Mouse (Mus musculus) kidney, embryonic 15.5 days (tissue): ENCODE measurements around the gene Plin2. TPM values are rescaled to one million over a fixed set of nuclear protein-coding genes. Genes with fewer than 3 reads are reported as not detected.
A peak's percentile ranks its signal among the peaks of the same experiment; 100 is the strongest.
"Not testable (repeated sequence)": the region's sequence is repeated elsewhere in the genome, so short reads cannot be mapped to it uniquely, and the experiment has no call there.

Experiments used
- ATAC-seq: fragments of 200-750 bp; cut with Nextera tagmentation; replicated peaks from 2 replicates; pipeline ENCODE4 v1.8.0; 2017; ENCODE audit warnings: moderate TSS enrichment; ENCODE audit not compliant: low FRiP score
- H3K27ac ChIP-seq: fragments of 300-500 bp; sonication (generic); 2 replicates; pipeline ENCODE4 v1.5.1; 2015; ENCODE audit warnings: mild to moderate bottlenecking, inconsistent platforms
- H3K27me3 ChIP-seq: fragments of 300-500 bp; sonication (generic); 2 replicates; pipeline ENCODE4 v1.6.1; 2015; ENCODE audit warnings: inconsistent platforms
- H3K36me3 ChIP-seq: fragments of 300-500 bp; sonication (generic); 2 replicates; pipeline ENCODE4 v1.6.1; 2015; ENCODE audit warnings: inconsistent platforms
- H3K4me1 ChIP-seq: fragments of 300-500 bp; sonication (generic); 2 replicates; pipeline ENCODE4 v1.6.1; 2015; ENCODE audit warnings: inconsistent platforms
- H3K4me2 ChIP-seq: fragments of 300-500 bp; sonication (generic); 2 replicates; pipeline ENCODE4 v1.6.1; 2015; ENCODE audit warnings: moderate library complexity, mild to moderate bottlenecking, inconsistent platforms
- H3K4me3 ChIP-seq: fragments of 300-500 bp; sonication (generic); replicated peaks from 2 replicates; pipeline ENCODE4 v1.5.1; 2015; ENCODE audit warnings: mild to moderate bottlenecking, inconsistent platforms
- H3K9ac ChIP-seq: fragments of 300-500 bp; sonication (generic); 2 replicates; pipeline ENCODE4 v1.6.1; 2015; ENCODE audit warnings: mild to moderate bottlenecking, inconsistent platforms
- H3K9me3 ChIP-seq: fragments of 300-500 bp; sonication (generic); replicated peaks from 2 replicates; pipeline ENCODE4 v1.6.1; 2016; ENCODE audit warnings: inconsistent platforms
- WGBS: fragments of 180-500 bp; shearing (Covaris S2); methylation state at CpG from one replicate; pipeline ENCODE4 v1.1.7; 2015; ENCODE audit warnings: mixed read lengths; 5-methylcytosine and 5-hydroxymethylcytosine counted together
- polyA plus RNA-seq: library from polyadenylated mRNA; unstranded; fragments of >200 nt; fragmentation: Nextera tagmentation; extraction: Ambion mirVana; gene quantifications from 2 replicates; pipeline ENCODE4 v1.2.1, GENCODE M21; 2015

The Plin2 gene
- polyA plus RNA-seq, 1 experiment from 2014 or later, result 70.8 TPM

GRCm38 (mm10) chr4:86679686-86680085 is 9.8 kb upstream of the Plin2 start:
- WGBS, result 93% methylated on average over 2 of the region's 2 CpGs
- H3K36me3 ChIP-seq, result no peaks in the 10 kb centered on the region
- H3K4me3 ChIP-seq, result no peak overlapping the region
- no peak overlapping the region for H3K27ac ChIP-seq
- H3K27me3 ChIP-seq, result no peaks in the 10 kb centered on the region
- H3K4me1 ChIP-seq, result no peaks in the 10 kb centered on the region
- no peak overlapping the region for H3K9ac ChIP-seq
- no peak overlapping the region for H3K4me2 ChIP-seq
- no peak for ATAC-seq
- H3K9me3 ChIP-seq, result no peaks in the 10 kb centered on the region

- Histone ChIP-seq H3K4me2 (no peak overlapping the region), H3K36me3 (no peaks in the 10 kb centered on the region), H3K4me1 (0 out of 2 replicates have a peak, but pooled peaks cover 2% of the 10 kb centered on the region), H3K4me3 (no peak overlapping the region), H3K27me3 (no peaks in the 10 kb centered on the region), H3K27ac (no peak overlapping the region), H3K9me3 (no peaks in the 10 kb centered on the region), H3K9ac (no peak overlapping the region)
- ATAC-seq, result no peak
Measured at GRCm38 (mm10) chr4:86676756-86677155, 6.9 kb upstream of the Plin2 start.

DNA sequence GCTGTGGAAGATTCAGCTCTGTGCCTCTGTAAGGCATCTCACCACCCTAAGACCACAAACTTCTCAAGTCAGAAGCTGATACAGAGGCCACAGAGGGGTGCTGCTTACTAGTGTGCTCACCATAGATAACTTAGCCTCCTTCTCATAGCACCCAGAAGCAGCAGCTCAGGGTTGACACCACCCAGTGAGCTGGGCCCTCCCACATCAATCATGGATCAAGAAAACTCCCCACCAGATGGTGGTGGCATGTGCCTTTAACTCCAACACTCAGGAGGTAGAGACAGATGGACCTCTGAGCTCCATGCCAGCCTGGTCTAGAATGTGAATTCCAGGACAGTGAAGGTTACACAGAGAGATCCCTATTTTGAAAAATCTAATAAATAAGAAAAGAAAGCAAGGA is 4.9 kb upstream of the Plin2 start:
- not testable (repeated sequence) for H3K4me3 ChIP-seq, H3K4me1 ChIP-seq, H3K27me3 ChIP-seq, H3K9ac ChIP-seq, H3K36me3 ChIP-seq, H3K4me2 ChIP-seq, H3K9me3 ChIP-seq, H3K27ac ChIP-seq
- ATAC-seq, result peak; percentile 61; the same call in 1 of the 2 replicates

DNA sequence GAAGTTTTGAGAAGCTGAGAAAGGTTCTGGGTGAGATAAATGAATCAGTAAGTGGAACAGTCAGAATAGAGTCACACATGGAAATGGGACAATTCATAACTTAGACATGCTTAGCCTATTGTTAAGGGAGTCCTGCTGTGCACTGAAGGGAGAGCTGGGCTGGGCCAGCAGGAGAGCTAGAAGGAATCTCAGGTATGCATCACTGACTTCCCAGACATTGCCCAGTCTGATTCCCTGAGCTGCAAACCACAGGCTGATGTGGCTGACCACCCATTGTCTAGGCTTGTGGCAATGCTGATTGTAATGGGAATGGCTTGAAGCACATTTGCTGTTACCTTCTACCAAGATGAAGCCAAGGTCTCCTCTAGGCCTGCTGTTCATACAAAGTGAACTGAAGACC is 4.3 kb upstream of the Plin2 start:
- not testable (repeated sequence) for H3K4me1 ChIP-seq, H3K27me3 ChIP-seq, H3K9me3 ChIP-seq, H3K36me3 ChIP-seq, ATAC-seq, H3K4me3 ChIP-seq, H3K27ac ChIP-seq, H3K9ac ChIP-seq, H3K4me2 ChIP-seq

DNA sequence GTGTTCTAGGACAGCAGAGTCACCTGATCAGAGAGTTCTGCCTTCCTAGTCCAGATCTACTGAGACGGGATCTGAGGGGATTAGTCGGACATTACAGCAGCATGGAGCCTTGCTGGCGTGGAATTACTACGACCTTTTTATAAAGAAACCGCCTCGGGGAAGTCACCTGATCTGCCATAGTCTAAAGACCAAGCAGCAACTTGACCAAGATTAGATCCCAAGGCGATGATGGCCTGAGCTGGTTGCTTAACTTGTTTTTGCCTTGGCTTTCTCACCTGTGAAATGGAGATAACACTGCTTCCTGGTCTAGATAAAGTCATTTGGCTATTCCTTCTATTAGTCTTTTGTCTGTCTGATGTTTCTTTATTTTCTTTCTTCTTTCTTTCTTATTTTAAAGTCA is 2.6 kb upstream of the Plin2 start:
- Histone ChIP-seq H3K4me1 (peaks cover 17% of the 10 kb centered on the region), H3K27me3 (no peaks in the 10 kb centered on the region), H3K4me3 (no peak overlapping the region), H3K4me2 (no peak overlapping the region), H3K9ac (no peak overlapping the region), H3K9me3 (no peaks in the 10 kb centered on the region), H3K36me3 (peaks cover 9% of the 10 kb centered on the region; the same call in 1 of the 2 replicates), H3K27ac (no peak overlapping the region)
- WGBS, result 77% methylated on average over 7 of the region's 7 CpGs
- ATAC-seq, result no peak

GRCm38 (mm10) chr4:86671803-86672202 is 1.9 kb upstream of the Plin2 start:
- peaks cover 10% of the 10 kb centered on the region; the same call in 1 of the 2 replicates for H3K36me3 ChIP-seq
- H3K4me2 ChIP-seq, result no peak overlapping the region
- H3K9me3 ChIP-seq, result no peaks in the 10 kb centered on the region
- no peak overlapping the region for H3K4me3 ChIP-seq
- peaks cover 17% of the 10 kb centered on the region for H3K4me1 ChIP-seq
- no peak for ATAC-seq
- H3K27me3 ChIP-seq, result no peaks in the 10 kb centered on the region
- H3K27ac ChIP-seq, result no peak overlapping the region
- WGBS, result 26% methylated on average over 3 of the region's 3 CpGs
- H3K9ac ChIP-seq, result no peak overlapping the region

DNA sequence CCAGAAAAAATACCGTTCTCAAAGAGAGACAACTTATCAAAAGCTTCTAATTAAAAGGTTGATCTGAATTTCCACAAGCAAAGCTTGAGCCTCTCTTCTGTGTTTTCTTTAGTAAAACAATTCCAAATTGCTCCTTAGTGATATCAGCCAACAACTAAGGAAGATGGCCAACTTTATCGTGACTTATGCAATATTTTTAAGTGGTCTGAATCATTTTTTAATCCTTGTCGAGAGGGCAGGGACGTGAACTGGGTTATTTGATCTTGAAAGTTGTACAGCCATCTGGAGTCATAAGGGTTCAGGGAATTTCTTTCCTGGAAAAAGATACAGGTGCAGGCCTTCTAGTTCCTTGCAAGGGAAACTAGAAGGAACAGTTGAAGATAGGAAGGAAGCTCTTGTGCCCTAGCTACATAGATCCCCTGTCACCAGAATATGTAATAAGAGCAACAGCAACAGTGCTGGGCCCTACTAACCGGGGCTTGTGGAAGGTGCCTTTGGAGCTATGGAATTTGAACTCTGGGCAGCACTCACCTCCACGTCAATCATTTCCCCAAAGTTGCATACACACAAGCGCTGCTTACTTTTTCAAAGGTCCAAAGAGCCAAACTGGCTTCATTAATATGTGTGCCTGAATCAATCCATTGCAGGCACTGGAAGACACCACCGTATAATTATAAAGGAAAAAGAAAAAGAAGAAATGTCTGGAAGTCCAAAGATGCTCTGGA is 884 bp upstream of the Plin2 start:
- no peak overlapping the region for H3K9ac ChIP-seq
- 0 out of 2 replicates have a peak overlapping the region, but pooled peaks have one; percentile 78 for H3K27ac ChIP-seq

DNA sequence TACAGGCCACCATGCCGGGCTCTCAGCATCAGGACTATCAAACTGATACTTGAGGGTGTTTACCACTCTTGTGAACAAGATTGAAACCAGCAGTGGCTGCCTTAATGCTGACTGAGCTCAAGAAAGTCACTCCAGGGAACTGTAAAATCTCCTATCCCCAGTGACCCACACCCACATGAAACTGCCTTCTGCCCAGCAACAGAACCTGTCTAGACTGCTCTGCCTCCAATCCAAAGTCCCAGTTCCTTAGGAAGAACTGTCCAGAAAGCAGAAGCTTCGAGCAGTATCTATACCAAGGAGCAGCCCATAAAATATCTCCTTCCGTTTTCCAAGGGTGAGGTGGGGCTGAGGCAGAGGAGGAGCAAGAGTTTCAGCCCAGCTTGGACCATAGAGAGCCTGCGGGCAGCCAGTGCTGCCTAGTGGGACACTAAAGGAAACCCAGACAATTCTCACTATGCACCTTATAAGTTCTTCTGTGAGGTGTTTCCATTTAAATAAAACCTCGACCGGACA is 563 bp downstream of the Plin2 start:
- H3K27me3 ChIP-seq, H3K9me3 ChIP-seq: not testable (repeated sequence)
- H3K4me2 ChIP-seq, result peak overlapping the region; percentile 70
- 14% methylated on average over 6 of the region's 6 CpGs for WGBS
- peak overlapping the region; percentile 58 for H3K4me3 ChIP-seq
- peak overlapping the region; percentile 52 for H3K9ac ChIP-seq
- H3K4me1 ChIP-seq, result peaks cover 17% of the 10 kb centered on the region
- H3K27ac ChIP-seq, result peak overlapping the region; percentile 78
- peaks cover 30% of the 10 kb centered on the region for H3K36me3 ChIP-seq
- ATAC-seq, result peak; percentile 92

More for the DNA sequence above, 884 bp upstream of the Plin2 start:
- Histone ChIP-seq H3K4me3 (no peak overlapping the region), H3K36me3 (peaks cover 16% of the 10 kb centered on the region; the same call in 1 of the 2 replicates), H3K4me1 (peaks cover 17% of the 10 kb centered on the region), H3K27me3 (no peaks in the 10 kb centered on the region), H3K9me3 (no peaks in the 10 kb centered on the region), H3K4me2 (peak overlapping the region; percentile 70; the same call in 1 of the 2 replicates)
- WGBS, result 72% methylated on average over 8 of the region's 8 CpGs
- no peak for ATAC-seq

DNA sequence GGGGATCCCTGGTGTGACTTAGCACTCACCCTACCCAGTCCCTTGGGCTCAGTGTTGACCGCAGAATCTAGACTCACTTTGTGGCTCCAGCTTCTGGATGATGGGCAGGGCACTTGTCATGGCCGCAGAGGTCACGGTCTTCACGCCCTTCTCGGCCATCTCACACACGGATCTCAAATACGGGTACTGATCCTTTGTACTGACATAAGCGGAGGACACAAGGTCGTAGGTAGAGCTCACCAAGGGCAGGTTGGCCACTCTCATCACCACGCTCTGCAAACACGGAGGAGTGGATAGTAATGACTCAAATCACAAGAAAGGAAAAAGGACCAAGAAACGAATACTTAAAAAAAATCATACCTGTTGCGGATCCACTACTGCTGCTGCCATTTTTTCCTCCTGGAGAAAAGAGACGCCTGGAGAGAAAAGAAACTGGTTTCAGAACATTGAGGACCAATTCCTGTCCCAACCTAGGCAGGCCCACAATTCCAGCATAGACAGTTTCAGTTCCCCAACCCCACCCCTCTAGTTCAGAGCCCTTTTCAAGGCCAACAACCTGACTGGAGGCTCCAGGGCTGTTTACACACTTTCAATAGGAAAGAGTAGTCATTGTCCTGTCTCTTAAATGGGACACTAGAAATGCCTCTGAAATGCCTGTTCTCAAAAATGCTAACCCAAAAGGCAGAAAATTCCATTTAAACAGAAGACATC is 1.4 kb downstream of the Plin2 start:
- Histone ChIP-seq H3K4me1 (peaks cover 17% of the 10 kb centered on the region), H3K4me2 (peak overlapping the region; percentile 70), H3K4me3 (peak overlapping the region; percentile 58), H3K9ac (no peak overlapping the region), H3K36me3 (peaks cover 36% of the 10 kb centered on the region), H3K9me3 (no peaks in the 10 kb centered on the region), H3K27me3 (no peaks in the 10 kb centered on the region), H3K27ac (no peak overlapping the region)
- WGBS, result 93% methylated on average over 14 of the region's 14 CpGs
- ATAC-seq, result no peak

DNA sequence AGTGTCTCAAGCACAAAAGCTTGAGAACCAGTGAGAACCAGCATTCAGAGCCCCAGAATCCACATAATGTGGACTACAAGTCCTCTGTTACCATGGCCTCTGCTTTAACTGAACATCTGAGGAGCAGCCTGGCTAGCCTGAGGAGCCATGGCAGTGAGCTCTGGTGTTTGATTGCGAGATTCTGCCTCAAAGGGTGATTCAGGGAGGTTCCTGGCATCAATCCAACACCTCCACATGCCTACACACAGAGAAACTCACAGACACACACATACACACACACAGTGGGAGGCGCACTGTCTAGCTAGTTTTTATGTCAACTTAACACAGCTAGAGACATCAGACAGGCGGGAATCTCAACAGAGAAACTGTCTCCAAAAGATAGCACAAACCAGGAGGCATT is 4.3 kb downstream of the Plin2 start:
- Histone ChIP-seq H3K4me2 (no peak overlapping the region), H3K9ac (no peak overlapping the region), H3K9me3 (no peaks in the 10 kb centered on the region), H3K4me3 (no peak overlapping the region), H3K27me3 (no peaks in the 10 kb centered on the region), H3K4me1 (peaks cover 14% of the 10 kb centered on the region), H3K27ac (no peak overlapping the region), H3K36me3 (peaks cover 50% of the 10 kb centered on the region)
- no peak for ATAC-seq
- 83% methylated on average over 3 of the region's 3 CpGs for WGBS

- Histone ChIP-seq H3K9ac (no peak overlapping the region), H3K9me3 (no peaks in the 10 kb centered on the region), H3K27ac (no peak overlapping the region), H3K36me3 (peaks cover 67% of the 10 kb centered on the region), H3K27me3 (no peaks in the 10 kb centered on the region), H3K4me3 (no peak overlapping the region), H3K4me1 (peaks cover 5% of the 10 kb centered on the region), H3K4me2 (no peak overlapping the region)
- WGBS, result 75% methylated on average over 4 of the region's 4 CpGs
- no peak for ATAC-seq
Measured at GRCm38 (mm10) chr4:86663919-86664318, 5.9 kb downstream of the Plin2 start.

GRCm38 (mm10) chr4:86657176-86657575 is 12.7 kb downstream of the Plin2 start:
- Histone ChIP-seq H3K4me3 (no peak overlapping the region), H3K36me3 (peaks cover 63% of the 10 kb centered on the region), H3K27me3 (no peaks in the 10 kb centered on the region), H3K4me1 (no peaks in the 10 kb centered on the region), H3K9me3 (no peaks in the 10 kb centered on the region), H3K9ac (no peak overlapping the region), H3K4me2 (no peak overlapping the region), H3K27ac (no peak overlapping the region)
- ATAC-seq, result no peak
- WGBS, result 96% methylated on average over 12 of the region's 12 CpGs
